ENCODE assay signal across 7 mouse cellular contexts in genomic region chr3:84480006-84480897, GRCm38 (mm10). TPM values are rescaled to one million over a fixed set of nuclear protein-coding genes. Genes with fewer than 3 reads are reported as not detected.
DNase-seq lines count a peak whose midpoint lies in the region; ATAC-seq and TF ChIP-seq lines count a peak whose summit lies in the region.

Fhdc1 (minus strand) TSS chr3:84480429.

- no peaks in the 10 kb centered on the region for H3K36me3 ChIP-seq in forebrain, embryonic 15.5 days
- H3K36me3 ChIP-seq in hindbrain, embryonic 16.5 days (ENCODE audit: control insufficient read depth, insufficient read depth, low read length), result no peaks in the 10 kb centered on the region
- no peaks in the 10 kb centered on the region for H3K36me3 ChIP-seq in limb, embryonic 11.5 days (ENCODE audit: control insufficient read depth, insufficient read depth, low read length)
- no peaks in the 10 kb centered on the region for H3K36me3 ChIP-seq in midbrain, embryonic 10.5 days

- no peak for DNase-seq in Patski (ENCODE audit: low read depth, low spot score)
- peak; percentile 65 for DNase-seq in cerebellum, adult 11-12 months
- peak; percentile 73 for DNase-seq in limb, embryonic 11.5 days (ENCODE audit: low spot score)
- peak; percentile 75 for DNase-seq in midbrain, embryonic 10.5 days (ENCODE audit: low spot score)
- DNase-seq in right cerebral cortex, postnatal 4 days, result peak; percentile 46

- CTCF ChIA-PET in Patski (lab: Charles Lee), result interaction anchor here (0.7 to 3.6 kb wide), 19 partner anchors 10 to 166 kb away, joined by 3 to 26 read pairs (median 4); no protein-coding TSS in a partner anchor

- peak within 1 kb of the TSS; percentile 57 for H3K9ac ChIP-seq in forebrain, embryonic 15.5 days (replicated peaks)
- peak within 1 kb of the TSS; percentile 84 for H3K9ac ChIP-seq in hindbrain, embryonic 16.5 days (ENCODE audit: low read depth, low read length)
- peak within 1 kb of the TSS; percentile 18 for H3K9ac ChIP-seq in limb, embryonic 11.5 days (ENCODE audit: low read length)

- H3K4me3 ChIP-seq in forebrain, embryonic 15.5 days, result peak within 1 kb of the TSS; percentile 59
- peak within 1 kb of the TSS; percentile 70 for H3K4me3 ChIP-seq in hindbrain, embryonic 16.5 days (ENCODE audit: low read length)
- H3K4me3 ChIP-seq in limb, embryonic 11.5 days (ENCODE audit: low read depth, low read length), result peak within 1 kb of the TSS; percentile 53
- H3K4me3 ChIP-seq in midbrain, embryonic 10.5 days, result peak within 1 kb of the TSS; percentile 78

- ATAC-seq in Patski, result peak; percentile 66
- ATAC-seq in forebrain, embryonic 15.5 days (replicated peaks), result peak; percentile 69
- peak; percentile 84 for ATAC-seq in hindbrain, embryonic 16.5 days
- peak; percentile 55; the same call in 1 of the 2 replicates for ATAC-seq in limb, embryonic 11.5 days (ENCODE audit: insufficient number of reproducible peaks, low FRiP score, low TSS enrichment, low read depth)

- 0 out of 2 replicates have a peak within 1 kb of the TSS, but pooled peaks have one; percentile 13 for H3K27ac ChIP-seq in forebrain, embryonic 15.5 days (replicated peaks)
- peak within 1 kb of the TSS; percentile 81 for H3K27ac ChIP-seq in hindbrain, embryonic 16.5 days (ENCODE audit: low read depth, low read length)
- no peak within 1 kb of the TSS for H3K27ac ChIP-seq in limb, embryonic 11.5 days (replicated peaks; ENCODE audit: low read depth, low read length)
- peak within 1 kb of the TSS; percentile 77 for H3K27ac ChIP-seq in midbrain, embryonic 10.5 days (replicated peaks)

- H3K4me1 ChIP-seq in forebrain, embryonic 15.5 days, result peaks cover 20% of the 10 kb centered on the region
- H3K4me1 ChIP-seq in hindbrain, embryonic 16.5 days (ENCODE audit: control insufficient read depth, insufficient read depth, low read depth, low read length), result peaks cover 13% of the 10 kb centered on the region
- H3K4me1 ChIP-seq in limb, embryonic 11.5 days (ENCODE audit: control insufficient read depth, insufficient read depth, low read length), result peaks cover 10% of the 10 kb centered on the region; the same call in 1 of the 2 replicates
- peaks cover 44% of the 10 kb centered on the region for H3K4me1 ChIP-seq in midbrain, embryonic 10.5 days

- peak within 1 kb of the TSS; percentile 95 for H3K4me2 ChIP-seq in forebrain, embryonic 15.5 days (replicated peaks)
- H3K4me2 ChIP-seq in hindbrain, embryonic 16.5 days (ENCODE audit: low read length), result peak within 1 kb of the TSS; percentile 94
- peak within 1 kb of the TSS; percentile 99 for H3K4me2 ChIP-seq in limb, embryonic 11.5 days (ENCODE audit: low read depth, severe bottlenecking)

- no peak for TF ChIP-seq CTCF in Patski (IDR thresholded peaks at IDR 0.05)

- WGBS in forebrain, embryonic 15.5 days, result under 1% methylated on average over 77 of the region's 82 CpGs
- whole genome bisulfite sequencing in hindbrain, embryonic 16.5 days, result 0% methylated on average over 79 of the region's 82 CpGs
- WGBS in limb, embryonic 11.5 days, result under 1% methylated on average over 73 of the region's 82 CpGs
- WGBS in midbrain, embryonic 10.5 days, result under 1% methylated on average over 82 of the region's 82 CpGs

- H3K27me3 ChIP-seq in Patski, result no peaks in the 10 kb centered on the region
- H3K27me3 ChIP-seq in forebrain, embryonic 15.5 days, result peaks cover 27% of the 10 kb centered on the region; the same call in 1 of the 2 replicates
- H3K27me3 ChIP-seq in hindbrain, embryonic 16.5 days (replicated peaks; ENCODE audit: control insufficient read depth, insufficient read depth, low read length), result no peaks in the 10 kb centered on the region
- H3K27me3 ChIP-seq in limb, embryonic 11.5 days (ENCODE audit: control insufficient read depth, insufficient read depth, low read length), result peaks cover 37% of the 10 kb centered on the region
- peaks cover 84% of the 10 kb centered on the region for H3K27me3 ChIP-seq in midbrain, embryonic 10.5 days (ENCODE audit: low read depth, poor library complexity, severe bottlenecking)

- in situ Hi-C loops in Patski (cut with MboI; ENCODE audit: low pct_unique_long_range_greater_than_20kb), result loop anchor here (5.0 to 10.0 kb wide), 2 partner anchors 135 to 163 kb away; no protein-coding TSS in a partner anchor

- no peaks in the 10 kb centered on the region for H3K9me3 ChIP-seq in forebrain, embryonic 15.5 days
- no peaks in the 10 kb centered on the region for H3K9me3 ChIP-seq in hindbrain, embryonic 16.5 days (ENCODE audit: control insufficient read depth, low read length)
- no peaks in the 10 kb centered on the region for H3K9me3 ChIP-seq in limb, embryonic 11.5 days (ENCODE audit: control insufficient read depth, low read length)
- H3K9me3 ChIP-seq in midbrain, embryonic 10.5 days (replicated peaks), result no peaks in the 10 kb centered on the region

- POLR2A ChIA-PET in Patski (lab: Charles Lee), result interaction anchor here (0.6 to 2.3 kb wide), 14 partner anchors 18 to 166 kb away, joined by 3 to 8 read pairs (median 3); no protein-coding TSS in a partner anchor

RNA-seq across cellular contexts. Expression of gene Fhdc1, which starts in this region (rescaled TPM):
- 16.3 TPM for polyA plus RNA-seq in Patski (2021)
- 1.6 and 1.7 TPM in 2 replicates for polyA plus RNA-seq in forebrain, embryonic 15.5 days (2015; fragmentation: Nextera tagmentation; extraction: Ambion mirVana)
- polyA plus RNA-seq in hindbrain, embryonic 16.5 days (2015; fragmentation: Nextera tagmentation; extraction: Ambion mirVana), result 5.7 and 7.7 TPM in 2 replicates
- 2.2 and 2.8 TPM in 2 replicates for polyA plus RNA-seq in limb, embryonic 11.5 days (2014; fragmentation: Nextera tagmentation; extraction: Ambion mirVana)
- polyA plus RNA-seq in midbrain, embryonic 10.5 days (2016; fragmentation: Nextera tagmentation; extraction: Ambion mirVana), result 2.0 and 2.1 TPM in 2 replicates

Comparison
In these comparisons a context has a peak if more than half of its experiments do, and no peak if none do; other contexts are left out.
1. H3K9ac ChIP-seq: peak in every context shown above with its lines; median percentile 84 in hindbrain, embryonic 16.5 days; 57 in forebrain, embryonic 15.5 days; 18 in limb, embryonic 11.5 days.